Mouse (Mus musculus) G1E (cell line): Measurements from ENCODE around the gene Arfgap2.

Experiments
- CTCF ChIP-seq: IDR thresholded peaks from 2 replicates; pipeline ENCODE4 v1.5.1; 2012; ENCODE audit warnings: low read depth, low read length, inconsistent platforms, mixed read lengths
- GATA1 ChIP-seq: IDR thresholded peaks from 2 replicates; pipeline ENCODE4 v1.6.1; 2012; ENCODE audit warnings: borderline replicate concordance, low read length, inconsistent platforms, mixed read lengths
- POLR2AphosphoS5 ChIP-seq: IDR thresholded peaks from 2 replicates; pipeline ENCODE4 v1.6.1; 2012; ENCODE audit warnings: low read depth, low read length, inconsistent platforms; ENCODE audit not compliant: insufficient replicate concordance
- TAL1 ChIP-seq: conservative IDR thresholded peaks from 2 replicates; pipeline ENCODE4 v1.6.1; 2012; ENCODE audit warnings: low read depth, low read length, inconsistent platforms, mixed read lengths

GRCm38 (mm10) chr2:91320559-91321529 lies 56.1 kb downstream of the Arfgap2 start:
- TF ChIP-seq CTCF, result no peak
- TF ChIP-seq GATA1, result no peak
- no peak for TF ChIP-seq TAL1
- no peak for TF ChIP-seq POLR2AphosphoS5
